Mouse (Mus musculus) kidney, adult 11 months (tissue): ENCODE results near the gene Slc30a5.
"Not testable (repeated sequence)": the region's sequence is repeated elsewhere in the genome, so short reads cannot be mapped to it uniquely, and the experiment has no call there.

ENCODE experiments used
- DNase-seq: peaks from one replicate; pipeline ENCODE4 v3.0.0; 2022

Gene Slc30a5

DNA sequence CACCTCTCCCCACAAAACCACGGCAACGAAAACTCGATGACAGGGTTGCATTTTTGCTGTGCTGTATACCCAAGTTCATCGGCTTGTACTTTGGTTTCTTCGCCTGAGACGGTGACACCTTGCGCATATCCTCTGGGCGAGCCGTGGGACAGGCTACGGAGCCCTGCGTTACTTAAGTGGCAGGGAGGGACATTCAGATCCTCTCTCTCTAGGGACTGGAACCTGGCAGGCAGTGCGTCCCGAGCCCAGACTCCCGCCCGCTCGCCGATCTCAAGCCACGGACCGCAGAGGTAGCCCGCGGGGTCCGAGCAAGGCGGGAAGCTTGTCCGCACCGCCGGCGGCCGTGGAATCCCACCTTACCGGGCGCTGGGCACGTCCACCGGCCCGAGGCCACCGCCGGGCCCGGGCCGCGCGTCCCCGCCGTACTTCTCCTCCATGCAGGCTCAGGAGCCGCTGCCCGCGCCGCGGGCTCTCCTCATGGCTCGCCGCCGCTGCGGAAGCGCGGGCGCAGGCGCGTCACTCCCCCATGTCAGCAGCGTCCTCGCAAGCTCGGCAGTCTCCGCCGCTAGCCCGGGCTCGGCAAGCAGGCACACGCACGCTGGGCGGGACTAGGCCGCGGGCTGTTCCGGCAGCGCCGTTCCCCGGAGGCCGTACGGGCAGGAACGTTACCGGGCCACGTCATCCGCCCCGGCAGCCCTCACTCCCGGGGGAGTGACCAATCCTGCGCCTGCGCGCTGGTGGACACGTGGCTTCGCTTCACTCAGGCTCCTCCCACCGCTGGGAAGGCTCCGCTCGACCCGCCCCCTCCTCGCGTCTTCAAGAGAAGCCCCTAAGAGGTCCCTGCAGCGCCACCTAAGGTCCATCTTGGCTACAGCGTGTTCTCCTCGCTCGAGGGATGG lies at the start of gene Slc30a5:
Gene Slc30a5, minus strand, starts transcription at position 687 of the 899 bp plus-strand sequence.
- peak; percentile 99 for DNase-seq

DNA sequence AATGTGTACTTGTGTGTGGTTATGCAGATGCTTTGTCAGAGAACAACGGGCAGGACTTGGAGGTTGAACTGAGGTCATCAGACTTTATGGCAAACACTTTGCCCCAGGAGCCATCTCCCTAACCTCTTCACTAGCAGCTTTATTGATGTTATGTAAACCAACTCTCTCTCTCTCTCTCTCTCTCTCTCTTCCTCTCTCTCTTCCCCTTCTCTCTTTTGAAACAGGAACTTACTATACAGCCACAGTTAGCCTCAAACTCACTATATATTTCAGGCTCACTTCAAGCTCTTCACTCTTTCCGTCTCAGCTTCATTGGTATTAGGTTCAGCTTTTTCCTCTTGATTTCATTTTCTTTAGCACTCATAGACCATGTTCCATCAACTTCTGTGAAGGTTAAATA lies 48.7 kb upstream of the Slc30a5 start:
- DNase-seq = no peak

DNA sequence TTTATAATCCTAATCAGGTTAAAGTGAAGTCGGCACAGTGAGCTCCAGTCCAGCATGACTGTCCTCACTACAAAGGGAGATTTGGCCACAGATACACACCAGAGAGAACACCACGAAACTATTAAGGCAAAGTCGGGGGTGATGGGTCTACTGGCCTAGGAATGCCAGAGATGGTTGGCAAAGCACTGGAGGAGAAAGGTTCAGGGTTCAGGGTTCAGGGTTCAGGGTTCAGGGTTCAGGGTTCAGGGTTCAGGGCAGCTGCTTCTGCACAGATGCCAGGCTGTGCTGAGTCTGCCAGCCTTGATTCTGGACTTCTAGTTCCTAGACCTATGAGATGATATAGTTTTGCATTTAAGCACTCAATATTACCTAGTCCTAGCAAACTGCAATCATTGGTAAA lies 46.6 kb upstream of the Slc30a5 start:
- no peak for DNase-seq

DNA sequence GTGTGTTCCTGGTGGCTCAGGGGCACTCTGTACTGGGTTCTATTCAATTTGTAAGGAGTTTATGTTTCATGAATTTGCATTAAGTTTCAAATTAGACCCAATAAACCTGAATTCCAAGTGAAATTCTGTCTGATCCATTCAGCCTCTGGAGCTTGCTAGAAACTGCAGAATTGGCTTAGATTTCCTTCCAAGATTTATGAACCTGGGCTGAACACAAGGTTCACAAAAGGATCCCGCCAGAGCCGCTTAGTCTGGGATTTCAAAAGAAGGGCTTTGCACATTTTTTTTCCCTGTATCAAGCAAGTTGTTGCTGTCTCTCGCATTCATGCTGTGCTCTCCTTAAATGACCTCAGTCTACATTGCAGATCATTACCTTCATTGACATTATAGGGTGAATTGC lies 46.1 kb upstream of the Slc30a5 start:
- DNase-seq = no peak

DNA sequence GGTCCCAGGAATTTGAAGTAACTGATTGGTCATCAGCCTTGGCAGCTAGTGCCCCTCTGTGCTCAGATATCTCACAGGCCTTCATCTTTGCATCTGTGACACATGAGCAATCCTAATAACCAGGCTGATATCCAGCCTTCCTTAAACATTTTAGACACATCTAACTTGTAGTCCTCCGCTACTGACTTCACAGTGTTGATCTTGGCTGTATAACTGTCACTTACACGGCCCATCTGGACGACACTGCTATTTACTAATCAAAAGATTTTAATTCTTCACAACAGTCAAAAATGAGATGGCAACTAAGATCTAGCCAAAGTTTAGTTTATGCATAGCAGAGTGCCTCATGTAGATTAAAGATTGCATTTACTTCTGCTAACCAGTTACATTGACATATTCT lies 45.0 kb upstream of the Slc30a5 start:
- no peak for DNase-seq

DNA sequence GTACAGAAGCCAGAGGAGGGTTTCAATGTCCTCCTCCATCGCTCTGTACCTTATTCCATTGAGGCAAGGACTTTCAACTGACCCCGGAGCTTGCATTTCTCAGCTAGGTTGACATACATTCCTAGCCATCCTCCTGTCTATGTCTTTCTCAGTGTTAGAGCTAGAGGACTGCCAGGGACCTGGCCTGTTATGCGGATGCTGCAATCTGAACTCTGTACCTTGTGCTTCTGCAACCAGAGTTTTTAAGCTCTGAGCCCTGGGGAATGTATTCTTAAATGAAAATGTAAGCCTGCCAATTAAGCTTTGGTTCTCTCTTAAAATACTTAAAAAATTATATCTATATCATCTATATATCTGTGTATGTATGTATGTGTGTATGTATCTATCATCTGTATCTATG lies 44.5 kb upstream of the Slc30a5 start:
- no peak for DNase-seq

DNA sequence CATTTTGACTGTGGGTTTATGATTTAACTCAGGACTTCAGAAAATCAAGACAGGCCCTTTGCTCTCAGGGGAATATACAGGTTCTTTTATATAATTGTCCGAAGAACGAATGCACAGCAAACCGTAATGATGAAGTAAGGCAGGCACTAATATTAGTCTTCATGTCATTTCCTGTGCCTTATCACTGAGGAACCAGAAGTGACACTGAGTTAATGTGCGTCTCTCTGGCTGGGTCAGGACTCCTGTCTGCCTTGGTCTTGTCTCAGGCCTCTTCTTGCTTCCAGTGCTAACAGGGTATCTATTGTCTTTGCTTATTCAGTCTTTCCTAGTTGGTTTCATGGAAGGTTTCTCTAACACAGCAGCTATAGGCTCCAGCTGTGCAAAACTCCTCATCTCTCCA lies 41.9 kb upstream of the Slc30a5 start:
- DNase-seq = no peak

DNA sequence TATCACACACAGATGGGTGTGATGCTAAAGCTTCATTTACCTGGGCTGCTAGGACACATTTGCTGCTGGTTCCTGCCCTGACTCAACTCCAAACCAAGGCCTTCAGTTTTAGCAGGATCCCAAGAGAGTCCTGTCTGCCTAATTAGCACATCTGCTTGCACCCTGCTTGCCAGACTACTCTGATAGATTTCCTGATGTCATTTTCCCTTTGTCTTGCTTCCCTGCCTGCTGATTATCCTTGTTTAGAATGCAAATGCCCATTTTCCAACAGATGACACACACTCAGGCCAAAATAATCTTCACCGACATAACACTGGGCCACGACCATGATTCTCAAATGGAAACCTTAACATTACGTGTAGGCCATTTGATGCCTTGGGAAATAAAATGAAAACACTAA lies 41.4 kb upstream of the Slc30a5 start:
- DNase-seq = no peak

DNA sequence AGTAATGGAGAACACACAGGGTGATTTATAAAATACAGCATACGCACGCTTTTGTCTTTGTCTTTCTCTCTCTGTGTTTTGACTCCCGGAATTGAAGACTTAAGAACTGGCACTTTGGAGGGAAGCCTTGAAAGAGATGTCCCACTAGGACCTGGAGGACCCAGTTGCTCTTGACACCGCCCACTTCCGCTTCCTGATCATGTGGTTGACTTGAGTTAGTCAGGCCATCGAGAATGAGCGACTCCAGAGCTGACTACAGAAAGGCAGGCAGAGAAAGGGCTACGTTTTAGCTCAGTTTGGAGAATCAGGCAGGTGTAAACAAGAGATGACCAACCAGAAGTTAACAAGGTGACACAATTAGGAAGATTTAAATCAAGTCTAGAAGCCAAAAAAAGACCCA lies 40.3 kb upstream of the Slc30a5 start:
- DNase-seq = no peak

DNA sequence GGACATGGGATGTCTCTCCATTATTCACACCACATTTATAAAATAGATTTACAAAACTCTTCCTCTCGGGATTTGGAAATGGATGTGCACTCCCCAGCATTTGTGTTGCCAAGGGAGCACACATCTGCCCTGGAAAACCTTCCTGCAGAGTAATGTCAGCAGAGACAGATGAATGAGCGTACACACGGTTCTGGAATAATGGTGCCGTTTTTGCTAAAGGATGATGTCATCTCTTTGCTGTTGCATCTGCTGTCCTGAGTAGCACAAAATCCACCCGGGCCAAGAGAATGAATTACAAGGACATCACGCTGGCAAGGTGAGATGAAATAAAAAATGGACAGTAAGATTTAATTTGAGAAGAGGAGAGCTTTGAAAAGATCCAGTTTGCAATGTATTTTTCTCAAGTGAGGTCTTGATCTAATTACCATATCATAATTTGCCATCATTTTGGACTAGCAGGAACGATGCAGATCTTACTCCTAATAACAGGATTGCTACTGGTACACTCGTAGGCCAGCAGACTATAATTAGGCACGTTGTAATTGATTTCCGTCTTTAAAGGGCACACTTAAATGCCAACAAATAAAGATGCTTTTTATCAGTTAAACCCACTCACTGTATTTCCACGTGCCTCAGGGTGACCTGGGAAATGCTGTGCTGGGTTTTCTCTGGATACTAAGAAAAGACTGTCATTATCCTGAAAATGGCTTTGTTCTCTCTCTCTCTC lies 38.4 kb upstream of the Slc30a5 start:
- no peak for DNase-seq

DNA sequence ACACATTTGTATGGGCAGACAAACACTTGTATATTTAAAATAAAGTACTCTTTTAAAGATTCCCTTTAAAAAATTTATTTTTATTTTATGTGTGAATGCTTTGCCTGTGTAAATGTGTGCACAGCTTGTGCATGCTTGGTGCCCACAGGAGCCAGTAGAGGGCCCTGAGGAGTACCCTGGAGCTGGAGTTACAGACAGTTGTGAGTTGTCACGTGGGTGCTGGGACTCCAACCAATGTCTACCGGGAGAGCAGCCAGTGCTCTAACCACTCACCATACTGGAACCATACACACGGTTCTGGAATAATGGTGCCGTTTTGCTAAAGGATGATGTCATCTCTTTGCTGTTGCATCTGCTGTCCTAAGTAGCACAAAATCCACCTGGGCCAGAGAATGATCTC lies 36.6 kb upstream of the Slc30a5 start:
- no peak for DNase-seq

DNA sequence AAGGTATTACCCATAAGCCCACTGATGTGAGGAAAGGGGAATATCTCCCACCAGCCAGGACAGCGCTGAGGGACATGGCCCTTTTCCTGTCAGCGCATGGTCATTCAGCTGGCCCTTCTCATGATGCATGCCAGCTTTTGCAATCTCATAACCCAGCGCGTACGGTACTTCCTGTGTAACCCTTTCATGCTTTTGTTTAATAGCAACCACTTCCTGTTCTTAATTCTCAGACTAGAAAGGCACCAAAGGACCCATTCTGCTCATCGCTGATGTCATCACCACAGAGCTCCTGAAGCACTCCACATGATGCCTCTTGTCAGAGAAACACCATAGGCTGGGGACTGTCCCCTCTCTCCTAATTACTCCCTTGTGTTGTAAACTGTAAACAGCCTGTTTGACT lies 33.1 kb upstream of the Slc30a5 start:
- no peak for DNase-seq

DNA sequence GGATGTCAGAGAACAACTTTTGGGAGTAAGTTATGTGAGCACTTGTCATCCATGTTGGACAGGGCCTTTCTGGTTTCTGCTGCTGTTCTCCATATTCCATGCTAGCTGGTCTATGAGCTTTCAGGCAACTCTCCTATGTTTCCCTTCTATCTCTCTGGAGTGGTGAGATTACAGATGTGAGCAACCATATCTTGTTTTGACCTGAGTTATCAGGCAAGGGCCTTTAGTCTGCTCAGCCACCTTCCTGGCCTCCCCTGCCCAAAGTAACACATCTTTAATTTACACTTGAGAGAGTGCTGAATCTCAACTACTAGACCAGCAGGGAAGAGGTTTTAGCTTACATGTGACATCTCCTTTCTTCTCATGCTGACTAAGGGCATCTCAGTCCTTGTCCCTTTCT lies 32.5 kb upstream of the Slc30a5 start:
- DNase-seq = no peak

DNA sequence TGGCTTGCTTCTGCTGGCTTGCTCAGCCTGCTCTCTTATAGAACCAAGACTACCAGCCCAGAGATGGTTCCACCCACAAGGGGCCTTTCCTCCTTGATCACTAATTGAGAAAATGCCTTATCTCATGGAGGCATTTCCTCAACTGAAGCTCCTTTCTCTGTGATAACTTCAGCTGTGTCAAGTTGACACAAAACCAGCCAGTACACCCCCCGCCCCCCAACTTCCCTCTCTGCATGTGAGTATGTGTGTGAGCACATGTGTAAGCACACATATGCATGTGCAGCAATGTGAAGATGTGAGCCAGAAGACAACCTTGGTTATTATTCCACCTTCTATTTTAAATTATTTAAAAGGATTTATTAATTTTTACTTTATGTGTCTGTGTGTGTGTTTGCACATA lies 30.7 kb upstream of the Slc30a5 start:
- DNase-seq = not testable (repeated sequence)

DNA sequence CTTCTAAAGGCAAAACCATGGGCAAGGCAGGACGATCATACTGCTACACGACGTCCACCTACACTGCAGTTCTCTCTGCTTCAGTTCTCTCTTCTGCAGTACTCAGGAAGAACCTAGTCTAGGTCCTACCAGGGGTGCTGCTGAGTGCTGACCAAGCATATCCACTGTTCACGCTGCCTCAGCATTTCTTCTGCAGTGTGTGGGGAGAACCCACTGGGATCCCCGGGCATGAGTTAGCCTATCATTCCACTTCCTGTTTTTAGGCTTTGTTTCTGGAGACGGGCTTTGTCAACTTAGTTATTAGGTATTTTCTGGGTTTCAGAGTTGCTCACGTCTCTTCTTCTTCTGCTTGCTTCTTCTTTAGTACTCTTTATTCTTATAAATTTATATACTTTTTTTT lies 25.9 kb upstream of the Slc30a5 start:
- DNase-seq = no peak

DNA sequence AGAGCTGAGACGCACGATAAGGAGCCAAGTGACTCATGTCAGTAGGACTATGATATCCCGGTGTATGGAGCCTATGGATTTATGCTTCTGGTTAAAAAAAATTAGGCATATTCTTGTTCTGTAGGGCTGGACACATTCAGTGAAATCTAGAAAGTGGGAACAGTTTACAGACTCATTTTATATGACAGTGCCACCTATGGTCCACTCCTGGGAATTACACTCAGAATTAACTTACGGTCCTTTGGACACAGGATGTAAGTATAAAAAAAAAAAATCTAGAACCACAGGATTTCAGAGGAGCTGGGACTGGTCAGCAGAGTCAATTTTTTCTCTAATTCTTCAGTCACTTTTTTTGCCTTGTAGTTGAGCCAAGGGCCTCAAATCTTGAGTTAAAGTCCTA lies 20.9 kb upstream of the Slc30a5 start:
- no peak for DNase-seq

DNA sequence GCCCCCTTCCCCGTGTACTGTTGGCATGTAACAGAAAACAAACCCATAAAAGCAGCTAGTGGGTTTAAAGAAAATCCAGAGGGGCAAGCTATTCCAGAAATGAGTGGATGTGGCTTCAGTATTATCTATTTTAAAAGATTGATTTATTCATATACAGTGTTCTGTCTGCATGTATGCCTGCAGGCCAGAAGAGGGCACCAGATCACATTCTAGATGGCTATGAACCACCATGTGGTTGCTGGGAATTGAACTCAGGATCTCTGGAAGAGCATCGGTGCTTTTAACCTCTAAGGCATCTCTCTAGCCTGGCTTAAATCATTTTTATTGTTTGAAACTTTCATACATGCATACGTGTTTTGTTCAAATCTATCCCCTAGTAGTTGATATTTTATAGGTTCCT lies 19.9 kb upstream of the Slc30a5 start:
- no peak for DNase-seq

DNA sequence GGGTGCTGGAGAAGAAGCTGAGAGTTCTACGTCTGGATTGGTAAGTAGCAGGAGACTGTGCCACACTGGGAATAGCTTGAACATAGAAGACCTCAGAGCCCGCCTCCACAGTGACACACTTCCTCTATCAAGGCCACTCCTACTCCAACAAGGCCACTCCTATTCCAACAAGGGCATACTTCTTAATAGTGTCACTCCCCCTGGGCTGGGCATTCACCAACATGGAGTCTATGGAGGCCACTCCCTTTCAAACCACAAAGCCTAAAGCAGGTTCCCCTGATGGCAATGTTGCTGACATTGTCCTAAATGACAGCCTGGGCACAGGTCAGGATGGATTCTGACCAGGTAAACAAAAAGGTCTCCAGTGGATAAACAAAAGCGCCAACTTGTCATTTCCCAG lies 15.9 kb upstream of the Slc30a5 start:
- no peak for DNase-seq

DNA sequence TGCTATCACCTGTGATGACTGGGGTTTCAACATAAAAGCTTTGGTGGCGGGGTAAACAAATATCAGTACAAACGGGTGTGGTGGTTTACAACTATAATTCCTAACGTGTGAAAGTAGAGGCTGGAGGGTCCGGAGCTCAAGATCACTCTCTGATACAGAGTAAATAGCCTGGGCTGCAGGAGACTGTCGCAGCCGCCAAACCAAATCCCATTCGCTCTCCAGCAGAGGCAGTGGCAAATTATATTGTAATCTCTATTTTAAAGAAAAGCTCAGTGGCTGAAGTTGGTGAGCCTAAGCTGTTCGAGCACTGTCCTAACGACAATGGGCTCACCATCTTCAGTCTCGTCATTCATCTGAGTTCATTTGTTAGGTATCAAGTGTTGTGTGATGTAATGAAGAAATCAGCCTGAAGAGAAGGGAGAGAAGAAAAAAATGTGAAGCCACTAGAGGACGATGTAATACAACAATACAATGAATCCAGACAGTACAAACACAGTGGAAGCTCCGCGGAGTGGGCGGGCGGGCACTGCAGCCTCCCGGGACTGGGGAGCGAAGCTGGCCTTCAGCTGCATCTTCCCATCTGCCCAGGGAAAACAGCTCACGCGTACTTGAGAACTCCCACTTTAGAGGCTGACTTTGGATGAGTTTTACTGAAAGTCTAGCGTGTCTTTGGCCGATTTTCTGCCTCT lies 13.8 kb upstream of the Slc30a5 start:
- DNase-seq = no peak

DNA sequence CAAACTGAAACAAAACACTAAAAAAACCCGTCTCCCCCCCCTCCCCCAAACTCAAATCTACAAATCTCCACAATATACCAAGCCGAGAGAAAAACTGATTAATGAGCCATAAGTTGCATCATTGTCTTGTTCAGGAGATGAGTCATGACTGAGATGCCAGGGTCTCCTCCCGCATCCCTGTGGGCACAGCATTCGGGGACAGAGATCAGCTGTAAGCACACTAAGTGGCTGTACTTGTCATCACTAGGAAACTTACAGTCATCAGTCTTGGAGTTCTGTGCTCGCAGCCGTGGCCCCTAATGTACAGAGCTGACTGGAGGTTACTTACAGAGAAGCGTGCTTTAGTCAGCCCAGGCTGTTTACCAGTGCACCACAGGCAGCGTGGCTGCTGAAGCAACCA lies 13.0 kb upstream of the Slc30a5 start:
- no peak for DNase-seq

DNA sequence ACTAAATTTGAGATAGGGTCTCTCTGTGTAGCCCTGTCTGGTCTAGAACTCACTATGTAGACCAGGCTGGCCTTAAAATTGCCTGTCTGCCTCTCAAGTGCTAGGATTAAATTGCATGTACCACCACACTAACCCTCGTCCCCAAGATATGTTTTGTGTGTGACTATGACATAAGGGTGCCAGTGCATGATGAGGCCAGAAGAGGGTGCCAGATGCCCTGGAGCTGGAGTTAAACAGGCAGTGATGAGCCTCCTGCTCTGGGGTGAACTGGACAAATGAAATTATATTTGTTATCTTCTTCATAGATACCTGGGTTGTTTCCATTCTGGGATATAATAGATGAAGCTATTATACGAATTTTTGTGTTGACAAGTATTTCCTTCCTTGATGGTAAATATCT lies 10.7 kb upstream of the Slc30a5 start:
- DNase-seq = no peak

DNA sequence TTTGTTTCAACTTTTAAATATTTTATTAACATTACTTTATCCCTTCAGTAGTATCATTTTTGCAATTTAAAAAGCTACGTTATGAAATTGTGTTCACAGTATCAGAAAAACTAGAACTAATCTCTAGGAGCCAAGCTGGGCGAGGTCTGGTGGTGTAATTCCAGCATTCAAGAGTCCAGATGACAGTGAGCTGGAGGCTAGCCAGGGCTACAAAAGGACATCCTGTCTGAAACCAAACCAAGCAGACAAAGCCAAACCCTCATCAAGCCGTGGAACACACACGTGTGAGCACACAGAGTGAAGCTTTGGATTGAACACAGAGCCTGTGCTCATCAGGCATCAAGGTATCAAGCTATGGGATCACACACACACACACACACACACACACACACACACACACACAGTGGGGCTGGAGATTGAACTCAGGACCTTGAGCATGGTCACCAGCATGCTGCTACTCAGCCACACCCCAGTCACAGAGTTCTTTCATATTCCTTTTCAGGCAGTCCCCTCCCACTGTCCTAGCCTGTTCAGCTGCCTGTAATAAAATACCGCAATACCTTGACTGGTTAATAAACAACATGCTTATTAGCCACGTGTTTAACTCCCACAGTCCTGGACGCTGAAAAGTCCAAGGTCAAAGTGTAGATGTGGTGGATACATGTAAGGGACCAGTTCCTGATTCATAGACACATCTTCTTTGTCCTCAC lies 9.9 kb upstream of the Slc30a5 start:
- DNase-seq = peak; percentile 66

DNA sequence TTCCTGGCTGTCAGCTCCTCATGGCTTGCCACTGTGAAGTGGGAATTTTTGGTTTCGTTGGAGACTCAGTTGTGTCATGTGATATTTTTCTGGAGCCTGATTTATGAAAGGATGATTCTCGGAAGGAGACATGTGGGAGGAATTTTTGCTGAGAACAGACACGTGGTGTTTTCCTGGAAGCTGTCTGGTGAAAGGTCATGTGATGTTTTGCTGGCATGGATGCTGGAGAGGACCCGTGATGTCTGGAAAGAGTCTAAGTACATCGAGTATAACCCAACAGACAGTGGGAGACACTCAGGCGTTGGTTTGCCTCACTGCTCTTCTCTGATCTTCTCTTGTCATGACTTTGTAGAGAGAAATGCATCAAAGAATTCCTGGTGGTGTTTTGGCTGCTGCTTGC lies 8.5 kb upstream of the Slc30a5 start:
- no peak for DNase-seq
